Comparison of ENCODE assay signal across 13 mouse cellular contexts in the genomic region with DNA sequence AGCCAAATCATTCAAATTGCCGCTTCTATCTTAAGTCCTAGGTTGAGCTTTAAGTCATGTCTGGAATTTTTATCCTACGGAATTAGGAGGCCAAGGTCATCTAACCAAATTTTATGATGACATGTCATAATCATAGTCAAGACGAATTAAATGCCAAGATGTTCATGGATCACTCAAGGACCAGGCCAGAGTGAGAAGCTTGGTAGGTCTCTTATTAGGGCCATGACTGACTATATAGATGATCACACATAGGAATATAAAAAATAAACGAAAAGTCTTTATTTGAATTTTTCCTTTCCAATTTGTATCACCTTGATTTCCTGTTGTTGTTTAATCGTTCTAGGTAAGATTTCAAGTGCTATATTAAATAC.
"Had no signal": no experiment of that assay in that cellular context is flagged by ENCODE, and none has a peak within 500 bp of the region (broad histone marks: within the 10 kb centered on the region; RNA-seq: fewer than 3 reads in every experiment).

No protein-coding gene starts in this region.

- H3K4me1 ChIP-seq: limb, embryonic 10.5 days; liver, embryonic 15.5 days; stomach, embryonic 15.5 days had no signal

- H3K4me2 ChIP-seq: liver, embryonic 11.5 days; liver, embryonic 15.5 days; stomach, embryonic 15.5 days had no signal

- H3K9me3 ChIP-seq: limb, embryonic 10.5 days; liver, embryonic 15.5 days; stomach, embryonic 15.5 days had no signal

- H3K27me3 ChIP-seq: liver, embryonic 15.5 days; stomach, embryonic 15.5 days had no signal

- ATAC-seq: lung, postnatal 0 days had no signal

- DNase-seq: kidney, adult 8-10 months; kidney, postnatal 25 days; lung, adult 2 months; lung, postnatal 36 days; right cerebral cortex, postnatal 14 days; thymus, adult 2 months; thymus, postnatal 25 days had no signal

- H3K27ac ChIP-seq: left cerebral cortex, adult 2 months; limb, embryonic 10.5 days; liver, embryonic 15.5 days; stomach, embryonic 15.5 days had no signal

- H3K36me3 ChIP-seq: limb, embryonic 10.5 days; liver, embryonic 15.5 days; stomach, embryonic 15.5 days had no signal

- H3K9ac ChIP-seq: liver, embryonic 15.5 days; stomach, embryonic 15.5 days had no signal

- H3K4me3 ChIP-seq: left cerebral cortex, adult 2 months; limb, embryonic 10.5 days; liver, embryonic 15.5 days; stomach, embryonic 15.5 days had no signal
